Mouse (Mus musculus) cerebellum, adult 2 months (tissue): Measurements from ENCODE around the gene Slc12a7.

Experiments used
- CTCF ChIP-seq: fragments of 200-500 bp; IDR thresholded peaks from 2 replicates; pipeline ENCODE4 v1.5.1; 2011; ENCODE audit warnings: low read depth, mild to moderate bottlenecking, control low read depth, low read length, moderate library complexity, borderline replicate concordance; ENCODE audit not compliant: insufficient read depth
- POLR2A ChIP-seq: fragments of 200-500 bp; IDR thresholded peaks from 2 replicates; pipeline ENCODE4 v1.6.1; 2011; ENCODE audit warnings: low read length, control low read depth, borderline replicate concordance; ENCODE audit not compliant: insufficient read depth

GRCm38 (mm10) chr13:73684412-73684811 is 48.5 kb upstream of the Slc12a7 start:
- TF ChIP-seq CTCF (no peak), POLR2A (no peak)
